In genomic region chr3:20986377-20986727, GRCm38 (mm10) we compare ENCODE assay signal across 10 mouse cellular contexts.
A peak's percentile ranks its signal among the peaks of the same experiment; 100 is the strongest.
DNase-seq lines count a peak whose midpoint lies in the region; ATAC-seq lines count a peak whose summit lies in the region.
"Had no signal": no experiment of that assay in that cellular context is flagged by ENCODE, and none has a peak within 500 bp of the region (broad histone marks: within the 10 kb centered on the region; RNA-seq: fewer than 3 reads in every experiment).

No protein-coding gene starts in this region.

- no peaks in the 10 kb centered on the region for H3K27me3 ChIP-seq in hindbrain, embryonic 11.5 days (ENCODE audit: control insufficient read depth, insufficient read depth, low read length)
- H3K27me3 ChIP-seq: CH12.LX; heart, embryonic 15.5 days had no signal

- H3K4me3 ChIP-seq in hindbrain, embryonic 11.5 days (ENCODE audit: low read depth, low read length), result no peak overlapping the region
- H3K4me3 ChIP-seq: heart, embryonic 15.5 days had no signal

- H3K27ac ChIP-seq in hindbrain, embryonic 11.5 days (ENCODE audit: low read depth, low read length), result no peak overlapping the region
- H3K27ac ChIP-seq: heart, embryonic 15.5 days had no signal

- H3K9me3 ChIP-seq in hindbrain, embryonic 11.5 days (ENCODE audit: control insufficient read depth, low read length), result no peaks in the 10 kb centered on the region
- H3K9me3 ChIP-seq: heart, embryonic 15.5 days had no signal

- ATAC-seq in hindbrain, embryonic 11.5 days (ENCODE audit: low FRiP score), result peak; percentile 88
- no peak for ATAC-seq in inflammation-experienced regulatory T-cells, adult 6 months

- DNase-seq in right cerebral cortex, adult 18-20 months, result peak; percentile 21
- DNase-seq in right cerebral cortex, postnatal 36 days (ENCODE audit: low spot score in 2 of 2), result no peak
- DNase-seq in hindbrain, embryonic 11.5 days (ENCODE audit: low spot score), result peak; percentile 42
- DNase-seq in mesoderm, embryonic 11.5 days (ENCODE audit: low read depth, low spot score), result peak; percentile 6
- DNase-seq in liver, result no peak
- no peak for DNase-seq in thymus, postnatal 14 days
- DNase-seq in urinary bladder, postnatal 10 days (ENCODE audit: low spot score), result no peak

- no peak overlapping the region for H3K9ac ChIP-seq in hindbrain, embryonic 11.5 days (ENCODE audit: low read depth, low read length)
- H3K9ac ChIP-seq: heart, embryonic 15.5 days had no signal

- no peaks in the 10 kb centered on the region for H3K36me3 ChIP-seq in hindbrain, embryonic 11.5 days (ENCODE audit: control insufficient read depth, insufficient read depth, low read length)
- H3K36me3 ChIP-seq: heart, embryonic 15.5 days had no signal

- H3K4me1 ChIP-seq in hindbrain, embryonic 11.5 days (replicated peaks; ENCODE audit: control insufficient read depth, insufficient read depth, low read length), result peaks cover 6% of the 10 kb centered on the region; the same call in 1 of the 2 replicates

- no peak overlapping the region for H3K4me2 ChIP-seq in hindbrain, embryonic 11.5 days (replicated peaks; ENCODE audit: low read depth, low read length)
- H3K4me2 ChIP-seq: heart, embryonic 15.5 days had no signal

- WGBS in hindbrain, embryonic 11.5 days, result 13% methylated on average over 1 of the region's 1 CpGs

Comparison
In these comparisons a context has a peak if more than half of its experiments do, and no peak if none do; other contexts are left out.
1. DNase-seq: peak in right cerebral cortex, adult 18-20 months (single experiment), hindbrain, embryonic 11.5 days (single experiment) and mesoderm, embryonic 11.5 days (single experiment); none in right cerebral cortex, postnatal 36 days (0 of 2), liver (single experiment), thymus, postnatal 14 days (single experiment) and urinary bladder, postnatal 10 days (single experiment).